Mouse (Mus musculus) T-helper 1 cell (primary cell): Measurements from ENCODE around the gene Tead3.

ENCODE experiments used
- in situ Hi-C: fragments of 300-600 bp; cut with MboI, MseI; formaldehyde crosslinking; loops from one replicate; pipeline ENCODE4 v1.15.1; 2025; ENCODE audit warnings: high pct_unique_total_duplicates

Tead3 gene

GRCm38 (mm10) chr17:28308297-28309195, 42.1 kb downstream of the Tead3 start:
- in situ Hi-C loops = no loop called here

- in situ Hi-C loops = no loop called here
Measured at GRCm38 (mm10) chr17:28305172-28305571, 45.4 kb downstream of the Tead3 start.

- in situ Hi-C loops = loop anchor here (5.0 kb wide), 1 partner anchor 54 kb away; no protein-coding TSS in a partner anchor
Measured at GRCm38 (mm10) chr17:28300850-28301249, 49.8 kb downstream of the Tead3 start.

- in situ Hi-C loops = loop anchor here (5.0 kb wide), 1 partner anchor 53 kb away; no protein-coding TSS in a partner anchor
Measured at GRCm38 (mm10) chr17:28300323-28300722, 50.3 kb downstream of the Tead3 start.

GRCm38 (mm10) chr17:28299669-28300320, 50.8 kb downstream of the Tead3 start:
- in situ Hi-C loops = loop anchor here (5.0 kb wide), 1 partner anchor 52 kb away; no protein-coding TSS in a partner anchor

GRCm38 (mm10) chr17:28298888-28299287, 51.7 kb downstream of the Tead3 start:
- in situ Hi-C loops = no loop called here

GRCm38 (mm10) chr17:28294449-28295333, 55.9 kb downstream of the Tead3 start:
- in situ Hi-C loops = no loop called here

GRCm38 (mm10) chr17:28293716-28294115, 56.9 kb downstream of the Tead3 start:
- in situ Hi-C loops = no loop called here

GRCm38 (mm10) chr17:28291346-28291745, 59.3 kb downstream of the Tead3 start:
- in situ Hi-C loops = no loop called here

- in situ Hi-C loops = no loop called here
Measured at GRCm38 (mm10) chr17:28290671-28291070, 59.9 kb downstream of the Tead3 start.

GRCm38 (mm10) chr17:28290262-28290661, 60.4 kb downstream of the Tead3 start:
- in situ Hi-C loops = no loop called here

- in situ Hi-C loops = no loop called here
Measured at GRCm38 (mm10) chr17:28287980-28288379, 62.6 kb downstream of the Tead3 start.

GRCm38 (mm10) chr17:28287578-28287977, 63.0 kb downstream of the Tead3 start:
- in situ Hi-C loops = no loop called here

GRCm38 (mm10) chr17:28286964-28287363, 63.7 kb downstream of the Tead3 start:
- in situ Hi-C loops = no loop called here

- in situ Hi-C loops = no loop called here
Measured at GRCm38 (mm10) chr17:28286133-28286532, 64.5 kb downstream of the Tead3 start.

GRCm38 (mm10) chr17:28283199-28283598, 67.4 kb downstream of the Tead3 start:
- in situ Hi-C loops = no loop called here

- in situ Hi-C loops = no loop called here
Measured at GRCm38 (mm10) chr17:28281866-28282441, 68.7 kb downstream of the Tead3 start.
